Mouse (Mus musculus) thymus, adult 2 months (tissue): ENCODE measurements around the gene Pex11a. TPM values are rescaled to one million over a fixed set of nuclear protein-coding genes. Genes with fewer than 3 reads are reported as not detected.

Source experiments
- DNase-seq: peaks from one replicate; pipeline ENCODE4 v3.0.0; 2021
- H3K27ac ChIP-seq: fragments of 200-500 bp; 2 replicates; pipeline ENCODE4 v1.5.1; 2012; ENCODE audit warnings: low read length, control low read depth; ENCODE audit not compliant: control insufficient read depth, insufficient read depth
- H3K27me3 ChIP-seq: fragments of 200-500 bp; 2 replicates; pipeline ENCODE4 v1.6.1; 2012; ENCODE audit warnings: mild to moderate bottlenecking, low read length, moderate library complexity, mixed read lengths; ENCODE audit not compliant: control insufficient read depth, insufficient read depth
- H3K36me3 ChIP-seq: fragments of 200-500 bp; 2 replicates; pipeline ENCODE4 v1.6.1; 2012; ENCODE audit warnings: mild to moderate bottlenecking, low read length, moderate library complexity; ENCODE audit not compliant: control insufficient read depth, insufficient read depth
- H3K4me1 ChIP-seq: fragments of 200-500 bp; replicated peaks from 2 replicates; pipeline ENCODE4 v1.6.1; 2012; ENCODE audit warnings: low read length; ENCODE audit not compliant: control insufficient read depth, insufficient read depth
- H3K4me3 ChIP-seq: fragments of 200-500 bp; 2 replicates; pipeline ENCODE4 v1.5.1; 2012; ENCODE audit warnings: mild to moderate bottlenecking, low read length, control low read depth, moderate library complexity; ENCODE audit not compliant: control insufficient read depth, insufficient read depth
- CTCF ChIP-seq: fragments of 200-500 bp; IDR thresholded peaks from 2 replicates; pipeline ENCODE4 v1.5.1; 2012; ENCODE audit warnings: mild to moderate bottlenecking, control low read depth, low read length, moderate library complexity, borderline replicate concordance; ENCODE audit not compliant: control insufficient read depth, poor library complexity, insufficient read depth; ENCODE audit errors: extremely low read depth
- POLR2A ChIP-seq: fragments of 200-500 bp; IDR thresholded peaks from 2 replicates; pipeline ENCODE4 v1.6.1; 2012; ENCODE audit warnings: mild to moderate bottlenecking, low read length, control low read depth, moderate library complexity; ENCODE audit not compliant: control insufficient read depth, poor library complexity, insufficient read depth; ENCODE audit errors: extremely low read depth
- WGBS: fragments of 180-500 bp; shearing (Covaris S2); methylation state at CpG from one replicate; pipeline ENCODE4 v1.1.7; 2018; 5-methylcytosine and 5-hydroxymethylcytosine counted together
- polyA plus RNA-seq: library from polyadenylated mRNA; depleted of rRNA; stranded (reverse); fragments of >200 nt; gene quantifications from 2 replicates; pipeline ENCODE4 v1.2.3, GENCODE M21; 2012

Pex11a gene
- polyA plus RNA-seq, 1 experiment: 8.1 TPM

DNA sequence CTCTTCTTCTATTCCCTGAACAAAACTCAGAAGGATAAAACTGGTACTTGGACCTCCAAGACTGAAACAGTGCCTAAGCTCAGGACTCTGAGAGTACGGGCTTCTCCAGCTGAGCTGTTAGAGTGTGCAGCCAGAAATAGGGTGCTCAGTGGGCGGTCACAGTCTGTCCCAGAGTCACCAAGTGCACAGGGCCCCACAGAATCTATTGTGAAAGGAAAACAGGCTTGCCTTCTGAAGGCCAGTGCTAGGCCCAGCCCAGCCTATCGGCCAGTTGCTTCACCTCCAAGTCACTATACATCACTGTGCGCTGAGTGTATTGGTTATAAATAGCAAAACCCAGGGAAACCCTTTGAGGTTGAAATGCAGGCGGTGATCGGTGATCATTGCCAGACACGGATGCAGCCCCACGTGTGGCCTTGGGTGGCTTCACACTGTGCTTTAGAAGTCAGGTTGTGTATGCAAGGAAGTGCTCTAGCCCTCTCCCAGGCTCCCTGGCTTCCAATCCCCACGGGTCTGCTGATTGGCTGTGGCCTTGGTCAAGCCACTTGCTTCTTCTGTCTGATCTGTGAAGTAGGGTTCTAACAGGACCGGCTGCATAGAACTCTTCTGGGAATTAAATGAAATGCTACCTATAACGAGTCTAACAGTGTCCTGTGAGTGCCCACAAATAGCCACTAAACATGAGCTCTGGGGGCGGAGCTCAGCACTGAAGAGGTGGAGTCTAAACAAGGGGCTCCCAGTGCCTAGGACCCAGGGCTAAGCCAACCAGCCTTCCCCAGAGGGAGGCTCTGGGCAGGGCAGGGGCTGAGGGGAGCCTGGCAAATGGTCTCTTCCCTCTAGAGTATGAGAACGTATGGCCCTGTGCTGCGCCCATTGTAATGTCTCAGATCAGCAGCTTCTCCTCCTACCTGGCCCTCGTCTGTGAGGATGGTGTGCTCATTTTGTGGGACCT lies 28.9 kb upstream of the Pex11a start:
- no peaks in the 10 kb centered on the region for H3K36me3 ChIP-seq
- H3K4me1 ChIP-seq: no peaks in the 10 kb centered on the region
- DNase-seq: no peak
- H3K4me3 ChIP-seq: no peak overlapping the region
- no peak overlapping the region for H3K27ac ChIP-seq
- H3K27me3 ChIP-seq: no peaks in the 10 kb centered on the region
- TF ChIP-seq CTCF (no peak), POLR2A (no peak)
- 86% methylated on average over 15 of the region's 15 CpGs for WGBS

DNA sequence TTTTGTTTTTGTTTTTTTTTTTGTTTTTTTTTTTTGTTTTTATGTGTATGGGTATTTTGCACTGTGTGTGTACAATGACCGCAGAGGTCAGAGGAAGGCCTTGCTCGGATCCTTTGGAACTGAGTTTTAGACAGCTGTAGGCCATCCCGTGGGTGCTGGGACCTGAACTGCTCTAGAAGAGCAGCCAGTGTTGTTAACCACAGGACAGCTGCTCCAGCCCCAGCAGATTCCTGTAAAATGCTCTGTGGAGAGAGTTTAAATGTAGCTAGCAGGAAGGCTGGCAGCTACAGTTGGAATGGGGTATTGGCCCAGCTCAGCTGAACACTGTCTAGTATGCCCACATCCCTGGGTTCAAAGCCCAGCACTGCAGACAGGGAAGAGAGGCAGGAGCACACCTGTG lies 26.7 kb upstream of the Pex11a start:
- Histone ChIP-seq H3K36me3 (no peaks in the 10 kb centered on the region), H3K4me3 (no peak overlapping the region), H3K4me1 (no peaks in the 10 kb centered on the region), H3K27me3 (no peaks in the 10 kb centered on the region), H3K27ac (no peak overlapping the region)
- no peak for DNase-seq
- TF ChIP-seq POLR2A (no peak), CTCF (no peak)
- 73% methylated on average over 3 of the region's 3 CpGs for WGBS

DNA sequence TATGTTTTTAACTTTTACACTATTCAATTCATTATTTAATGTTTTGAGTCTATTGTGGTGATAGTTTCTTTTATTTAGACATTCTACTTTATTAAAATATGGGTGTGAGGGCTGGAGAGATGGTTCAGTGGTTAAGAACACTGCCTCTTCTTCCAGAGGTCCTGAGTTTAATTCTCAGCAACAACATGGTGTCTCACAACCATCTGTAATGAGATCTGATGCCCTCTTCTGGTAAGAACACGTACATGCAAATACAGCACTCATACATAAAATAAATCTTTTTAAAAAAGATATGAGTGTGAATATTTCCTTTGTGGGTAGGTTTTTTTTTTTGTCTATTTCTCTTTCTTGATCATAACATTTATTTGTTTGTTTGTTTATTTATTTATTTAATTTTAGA lies 23.1 kb upstream of the Pex11a start:
- Histone ChIP-seq H3K27ac (no peak overlapping the region), H3K4me3 (no peak overlapping the region), H3K27me3 (no peaks in the 10 kb centered on the region), H3K4me1 (no peaks in the 10 kb centered on the region), H3K36me3 (no peaks in the 10 kb centered on the region)
- no peak for TF ChIP-seq CTCF
- no peak for TF ChIP-seq POLR2A
- no peak for DNase-seq
- WGBS: 71% methylated on average over 1 of the region's 1 CpGs

DNA sequence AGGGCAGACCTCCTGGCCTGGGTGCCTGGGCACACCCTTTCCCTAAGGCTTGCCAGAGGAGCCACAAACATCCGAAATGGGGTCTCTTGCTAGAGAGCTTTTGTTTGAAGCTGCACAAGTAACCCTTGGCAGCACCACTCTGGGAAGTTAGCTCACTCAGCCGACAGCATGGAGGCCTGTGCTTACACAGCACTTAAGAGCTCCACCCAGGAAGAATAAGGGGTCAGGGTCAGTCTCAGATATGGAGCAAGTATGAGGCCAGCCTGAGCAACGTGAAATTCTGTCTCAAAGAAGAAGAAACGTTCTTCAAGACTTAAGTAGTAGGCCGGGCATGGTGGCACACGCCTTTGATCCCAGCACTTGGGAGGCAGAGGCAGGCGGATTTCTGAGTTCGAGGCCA lies 19.2 kb upstream of the Pex11a start:
- no peaks in the 10 kb centered on the region for H3K27me3 ChIP-seq
- no peak overlapping the region for H3K4me3 ChIP-seq
- H3K4me1 ChIP-seq: no peaks in the 10 kb centered on the region
- 83% methylated on average over 8 of the region's 8 CpGs for WGBS
- DNase-seq: no peak
- TF ChIP-seq POLR2A (no peak), CTCF (no peak)
- H3K36me3 ChIP-seq: no peaks in the 10 kb centered on the region
- H3K27ac ChIP-seq: no peak overlapping the region

- Histone ChIP-seq H3K27ac (no peak overlapping the region), H3K27me3 (no peaks in the 10 kb centered on the region), H3K4me3 (no peak overlapping the region), H3K36me3 (no peaks in the 10 kb centered on the region), H3K4me1 (no peaks in the 10 kb centered on the region)
- no peak for DNase-seq
- WGBS: 63% methylated on average over 5 of the region's 5 CpGs
- TF ChIP-seq CTCF: no peak
- TF ChIP-seq POLR2A: no peak
Measured at GRCm38 (mm10) chr7:79761124-79761876, 18.4 kb upstream of the Pex11a start.

GRCm38 (mm10) chr7:79759766-79760165 lies 16.8 kb upstream of the Pex11a start:
- Histone ChIP-seq H3K27me3 (no peaks in the 10 kb centered on the region), H3K27ac (no peak overlapping the region), H3K4me3 (no peak overlapping the region), H3K36me3 (no peaks in the 10 kb centered on the region), H3K4me1 (no peaks in the 10 kb centered on the region)
- TF ChIP-seq POLR2A: no peak
- TF ChIP-seq CTCF: no peak
- DNase-seq: no peak
